Mouse (Mus musculus) embryonic stem cell, embryonic (primary cell): Measurements from ENCODE around the gene Asap2.

Experiments
- CTCF ChIA-PET, 4 experiments: fragments of 300-600 bp in 2 of 4; fragments of 350-600 bp in 2 of 4; sonication (Branson Sonifier 250); formaldehyde crosslinking; loops; one replicate each; lab custom pipeline; 2022; ENCODE audit warnings: inconsistent platforms in 2 of 4; lab: Charles Lee
- POLR2A ChIA-PET, 4 experiments: fragments of 300-600 bp in 2 of 4; fragments of 350-600 bp in 2 of 4; sonication (Branson Sonifier 250); formaldehyde crosslinking; loops; one replicate each; lab custom pipeline; 2022; ENCODE audit warnings: antibody characterized with exemption in 4 of 4, inconsistent platforms in 1 of 4; lab: Charles Lee

Gene Asap2

GRCm38 (mm10) chr12:21260494-21261256 is 270.4 kb downstream of the Asap2 start:
- ChIA-PET POLR2A (interaction anchor here in 1 of 4 experiments (0.6 kb wide), 1 partner anchor 9 kb away, joined by 3 read pairs; no protein-coding TSS in a partner anchor), CTCF (interaction anchor here in 3 of 4 experiments (0.6 to 1.0 kb wide), 4 partner anchors 9 to 148 kb away, joined by 3 read pairs; no protein-coding TSS in a partner anchor)

DNA sequence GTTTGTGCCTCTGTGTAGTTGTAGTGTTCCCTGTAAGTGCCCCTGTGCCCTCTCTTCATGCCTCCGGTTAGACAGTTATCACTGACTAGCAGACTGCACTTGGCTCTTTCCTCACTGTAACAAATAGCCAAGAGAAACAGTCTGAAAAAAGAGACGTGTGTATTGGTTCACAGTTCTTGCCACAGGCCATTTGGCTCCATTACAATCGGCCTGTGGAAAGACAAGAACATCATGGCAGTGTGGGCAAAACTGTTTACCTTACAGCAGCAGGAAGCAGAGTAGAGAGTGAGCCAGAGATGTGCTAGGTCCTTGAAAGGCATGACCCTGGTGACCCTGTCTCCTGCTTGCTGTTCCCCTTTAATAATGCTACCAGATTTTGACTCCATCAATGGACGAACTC is 271.3 kb downstream of the Asap2 start:
- CTCF ChIA-PET: interaction anchor here in 1 of 4 experiments (1.0 kb wide), 1 partner anchor 19 kb away, joined by 3 read pairs; no protein-coding TSS in a partner anchor
- POLR2A ChIA-PET: no interaction called here

GRCm38 (mm10) chr12:21263256-21263655 is 273.0 kb downstream of the Asap2 start:
- ChIA-PET POLR2A (interaction anchor here in 1 of 4 experiments (1.1 kb wide), 1 partner anchor 10 kb away, joined by 4 read pairs; no protein-coding TSS in a partner anchor), CTCF (interaction anchor here in 1 of 4 experiments (0.6 kb wide), 1 partner anchor 10 kb away, joined by 3 read pairs; no protein-coding TSS in a partner anchor)

GRCm38 (mm10) chr12:21264241-21264640 is 274.0 kb downstream of the Asap2 start:
- CTCF ChIA-PET: no interaction called here
- POLR2A ChIA-PET: interaction anchor here in 2 of 4 experiments (0.5 to 2.4 kb wide), 2 partner anchors 52 to 206 kb away, joined by 4 to 7 read pairs; partner anchors contain the start of gene Iah1 (in 1 of the 2)

- POLR2A ChIA-PET: interaction anchor here in 2 of 4 experiments (1.1 to 2.4 kb wide), 4 partner anchors 21 to 152 kb away, joined by 3 to 7 read pairs (median 6); partner anchors contain the start of genes Iah1 (in 1 of the 2) and Itgb1bp1 (in 1 of the 2)
- CTCF ChIA-PET: interaction anchor here in 3 of 4 experiments (0.5 to 1.7 kb wide), 4 partner anchors 38 to 153 kb away, joined by 3 to 6 read pairs (median 4); no protein-coding TSS in a partner anchor
Measured at GRCm38 (mm10) chr12:21264970-21265369, 274.7 kb downstream of the Asap2 start.

DNA sequence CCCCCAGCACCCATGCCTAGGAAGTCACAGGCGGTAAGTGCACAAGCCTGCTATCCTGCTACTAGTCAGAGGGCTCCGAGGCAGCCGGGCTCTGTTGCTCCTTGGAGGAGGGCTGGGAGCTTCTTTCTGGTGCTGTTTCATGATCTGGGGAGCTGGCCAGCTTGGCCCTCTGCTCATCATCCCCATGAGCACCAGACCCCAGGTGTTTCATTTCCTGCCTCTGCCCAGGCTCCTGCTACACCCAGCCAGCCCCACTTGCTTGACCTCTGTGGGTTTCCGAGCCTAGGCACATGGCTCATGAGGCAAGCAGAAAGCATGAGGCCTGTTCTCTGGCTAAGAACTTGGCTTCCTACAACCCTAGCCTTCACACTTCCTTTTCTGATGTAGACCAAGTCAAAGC is 275.2 kb downstream of the Asap2 start:
- CTCF ChIA-PET: interaction anchor here (0.5 to 1.7 kb wide), 8 partner anchors 14 to 202 kb away, joined by 3 to 6 read pairs (median 4); no protein-coding TSS in a partner anchor

DNA sequence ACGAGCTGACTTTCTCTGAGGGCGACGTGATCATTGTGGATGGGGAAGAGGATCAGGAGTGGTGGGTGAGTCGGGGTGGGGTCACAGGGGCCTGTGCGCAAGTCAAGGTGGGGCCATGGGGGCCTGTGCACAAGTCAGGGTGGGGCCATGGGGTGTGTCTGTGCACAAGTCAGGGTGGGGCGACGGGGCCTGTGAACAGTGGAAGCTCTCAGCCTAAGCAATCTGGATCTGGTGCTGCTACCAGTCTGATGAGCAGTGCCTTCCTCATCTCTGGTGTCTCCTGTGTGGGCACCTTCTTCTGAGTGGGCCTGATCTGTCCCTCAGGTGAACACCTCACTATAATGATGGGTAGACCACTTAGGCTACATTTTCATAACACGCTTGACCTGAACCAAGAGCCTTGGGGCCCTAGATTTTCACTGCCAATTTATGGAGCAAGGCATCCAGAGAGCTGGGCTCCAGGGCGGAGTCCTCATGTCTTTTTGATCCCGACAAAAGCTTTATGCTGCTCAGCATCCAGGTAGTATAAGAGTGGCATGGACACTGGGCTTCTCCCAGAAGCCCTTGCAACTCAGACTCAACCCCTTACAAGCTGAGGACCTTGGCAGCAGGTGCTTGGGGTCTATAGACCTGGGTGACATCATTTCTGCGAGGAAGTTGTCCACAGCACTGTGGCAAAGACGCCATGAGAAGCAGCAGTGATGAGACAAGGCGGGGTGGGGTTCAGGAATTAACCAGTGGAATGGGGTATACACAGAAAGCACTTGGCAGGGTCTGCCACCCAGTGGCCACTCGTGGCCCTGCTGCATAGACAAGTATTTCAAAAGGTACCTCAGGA is 275.9 kb downstream of the Asap2 start:
- CTCF ChIA-PET: interaction anchor here (0.6 to 1.7 kb wide), 10 partner anchors 15 to 1308 kb away, joined by 3 to 6 read pairs (median 4); no protein-coding TSS in a partner anchor
- POLR2A ChIA-PET: interaction anchor here in 2 of 4 experiments (1.1 to 2.4 kb wide), 8 partner anchors 19 to 155 kb away, joined by 3 to 7 read pairs (median 4); partner anchors contain the start of genes Iah1 (in 2 of the 2) and Itgb1bp1 (in 1 of the 2)

More for the DNA sequence above, 275.2 kb downstream of the Asap2 start:
- POLR2A ChIA-PET: interaction anchor here in 2 of 4 experiments (1.1 to 2.4 kb wide), 8 partner anchors 19 to 155 kb away, joined by 3 to 7 read pairs (median 4); partner anchors contain the start of genes Iah1 (in 2 of the 2) and Itgb1bp1 (in 1 of the 2)

DNA sequence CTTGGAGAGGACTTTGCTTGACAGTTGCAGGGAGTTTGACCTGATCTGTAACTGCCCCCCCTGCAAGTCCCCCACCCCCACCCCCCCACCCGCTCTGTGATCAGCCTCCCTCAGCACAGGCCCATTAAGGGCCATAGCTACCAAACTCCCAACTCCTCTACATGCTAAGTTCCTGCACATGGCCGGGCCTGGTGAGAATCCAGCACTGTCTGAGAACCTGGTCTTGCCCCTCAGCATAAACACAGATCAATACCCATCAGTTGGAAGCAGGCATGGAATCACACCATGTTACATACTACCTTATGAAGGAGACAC is 276.5 kb downstream of the Asap2 start:
- ChIA-PET POLR2A (interaction anchor here in 2 of 4 experiments (1.2 to 2.1 kb wide), 5 partner anchors 19 to 156 kb away, joined by 3 to 6 read pairs (median 4); partner anchors contain the start of genes Iah1 (in 1 of the 2) and Itgb1bp1 (in 1 of the 2)), CTCF (interaction anchor here in 2 of 4 experiments (0.6 to 1.7 kb wide), 4 partner anchors 15 to 155 kb away, joined by 3 to 6 read pairs (median 4); no protein-coding TSS in a partner anchor)

GRCm38 (mm10) chr12:21268083-21268616 is 277.9 kb downstream of the Asap2 start:
- ChIA-PET POLR2A (interaction anchor here in 2 of 4 experiments (0.6 to 1.8 kb wide), 3 partner anchors 18 to 140 kb away, joined by 3 to 7 read pairs (median 4); partner anchors contain the start of gene Itgb1bp1 (in 2 of the 2)), CTCF (interaction anchor here in 2 of 4 experiments (0.8 to 1.5 kb wide), 2 partner anchors 14 to 105 kb away, joined by 4 to 11 read pairs; partner anchors contain the start of gene Adam17 (in 1 of the 2))

GRCm38 (mm10) chr12:21274446-21274845 is 284.2 kb downstream of the Asap2 start:
- ChIA-PET CTCF (interaction anchor here in 3 of 4 experiments (0.6 to 1.3 kb wide), 4 partner anchors 12 to 162 kb away, joined by 3 to 4 read pairs (median 4); partner anchors contain the start of gene Itgb1bp1 (in 1 of the 3)), POLR2A (interaction anchor here in 2 of 4 experiments (0.7 to 3.2 kb wide), 3 partner anchors 12 to 69 kb away, joined by 4 to 17 read pairs (median 9); partner anchors contain the start of genes Itgb1bp1 (in 2 of the 2) and Cpsf3 (in 1 of the 2))

GRCm38 (mm10) chr12:21277352-21277864 is 287.1 kb downstream of the Asap2 start:
- POLR2A ChIA-PET: interaction anchor here in 1 of 4 experiments (1.2 kb wide), 1 partner anchor 9 kb away, joined by 4 read pairs; the partner anchor contains the start of gene Itgb1bp1
- CTCF ChIA-PET: interaction anchor here in 1 of 4 experiments (0.6 kb wide), 1 partner anchor 8 kb away, joined by 3 read pairs; no protein-coding TSS in a partner anchor

GRCm38 (mm10) chr12:21284761-21285441 is 294.6 kb downstream of the Asap2 start, which contains the start of gene Cpsf3:
Gene Cpsf3, plus strand, starts transcription at chr12:21285391.
- ChIA-PET CTCF (interaction anchor here in 2 of 4 experiments (0.9 to 1.3 kb wide), 4 partner anchors 20 to 172 kb away, joined by 3 to 5 read pairs (median 4); no protein-coding TSS in a partner anchor), POLR2A (interaction anchor here in 2 of 4 experiments (0.8 to 8.2 kb wide), 18 partner anchors 10 to 151 kb away, joined by 3 to 78 read pairs (median 12); partner anchors contain the start of genes Iah1 (in 2 of the 2), Ywhaq (in 2 of the 2) and Adam17 (in 1 of the 2))

DNA sequence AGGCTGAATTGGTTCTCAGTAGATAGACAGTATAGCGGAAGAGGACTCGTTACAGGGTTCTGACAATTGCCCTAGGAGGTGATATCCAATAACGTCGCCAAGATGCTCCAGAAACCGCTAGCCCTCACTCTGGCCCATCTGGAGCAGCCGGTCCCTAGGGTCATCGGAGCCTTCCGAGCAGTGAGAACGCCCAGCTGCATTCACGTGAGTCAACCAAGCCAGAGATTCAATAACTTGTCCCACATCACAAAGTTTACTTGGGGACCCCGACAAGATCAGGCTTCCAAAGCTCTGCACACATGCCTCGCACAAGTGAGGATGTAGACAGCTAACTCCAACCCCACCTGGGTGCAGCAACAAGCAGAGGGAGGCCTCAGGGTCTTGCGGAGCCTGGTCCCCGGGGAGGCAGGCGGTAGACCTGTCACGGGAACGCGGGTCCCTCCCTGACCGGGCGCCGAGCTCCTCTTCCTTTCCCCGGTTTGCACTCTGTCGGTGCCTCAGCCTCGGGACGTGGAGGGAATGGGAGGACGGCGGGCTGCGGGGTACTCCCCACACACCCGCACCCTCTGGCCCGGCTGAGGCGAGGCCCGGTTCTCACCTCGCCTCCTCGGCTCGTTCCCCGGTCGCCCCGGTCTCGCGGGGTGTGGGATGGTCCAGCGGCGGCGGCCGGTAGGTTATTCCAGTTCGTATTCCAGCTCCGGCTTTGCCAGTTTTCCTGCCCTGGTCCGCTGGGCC is 295.4 kb downstream of the Asap2 start:
- ChIA-PET POLR2A (interaction anchor here in 3 of 4 experiments (0.6 to 8.2 kb wide), 55 partner anchors 8 to 371 kb away, joined by 3 to 78 read pairs (median 4); partner anchors contain the start of genes Iah1 (in 3 of the 3), Ywhaq (in 3 of the 3) and Adam17 (in 2 of the 3)), CTCF (interaction anchor here in 3 of 4 experiments (0.6 to 1.7 kb wide), 13 partner anchors 8 to 208 kb away, joined by 3 to 5 read pairs (median 4); partner anchors contain the start of genes Adam17 (in 1 of the 3) and Iah1 (in 1 of the 3))

GRCm38 (mm10) chr12:21286243-21286622 is 296.0 kb downstream of the Asap2 start, which contains the start of gene Itgb1bp1:
Gene Itgb1bp1, minus strand, starts transcription at chr12:21286284.
- ChIA-PET POLR2A (interaction anchor here in 3 of 4 experiments (0.6 to 8.2 kb wide), 56 partner anchors 8 to 372 kb away, joined by 3 to 78 read pairs (median 4); partner anchors contain the start of genes Iah1 (in 3 of the 3), Ywhaq (in 3 of the 3) and Adam17 (in 2 of the 3)), CTCF (interaction anchor here in 3 of 4 experiments (0.6 to 1.7 kb wide), 10 partner anchors 12 to 174 kb away, joined by 3 to 5 read pairs (median 4); partner anchors contain the start of genes Adam17 (in 1 of the 3) and Iah1 (in 1 of the 3))
